Mouse (Mus musculus): ENCODE results near the gene V1ra8.
"Not testable (repeated sequence)": the region's sequence is repeated elsewhere in the genome, so short reads cannot be mapped to it uniquely, and the experiment has no call there.

V1ra8 gene

GRCm38 (mm10) chr6:90202493-90202892, at the start of gene V1ra8:
Gene V1ra8, plus strand, starts transcription at chr6:90202793.
- DNase-seq (ENCODE audit: low spot score), result not testable (repeated sequence)

GRCm38 (mm10) chr6:90160139-90160538, 42.5 kb upstream of the V1ra8 start:
- DNase-seq (ENCODE audit: low spot score), result no peak

- DNase-seq (ENCODE audit: low spot score), result no peak
These were observed 28.1 kb upstream of the V1ra8 start, which contains the start of gene Vmn1r52 for GRCm38 (mm10) chr6:90174508-90174907. Gene Vmn1r52, plus strand, starts transcription at chr6:90174808.

GRCm38 (mm10) chr6:90224338-90224737, 21.7 kb downstream of the V1ra8 start, which contains the start of gene Vmn1r53:
Gene Vmn1r53, minus strand, starts transcription at chr6:90224438.
- DNase-seq (ENCODE audit: low spot score), result no peak

- DNase-seq (ENCODE audit: low spot score), result not testable (repeated sequence)
These were observed 29.5 kb downstream of the V1ra8 start for GRCm38 (mm10) chr6:90232114-90232513.

GRCm38 (mm10) chr6:90232681-90233080, 30.1 kb downstream of the V1ra8 start:
- no peak for DNase-seq (ENCODE audit: low spot score)

GRCm38 (mm10) chr6:90244019-90244418, 41.4 kb downstream of the V1ra8 start:
- no peak for DNase-seq (ENCODE audit: low spot score)

GRCm38 (mm10) chr6:90246000-90246399, 43.4 kb downstream of the V1ra8 start, which contains the start of gene Vmn1r54:
Gene Vmn1r54, plus strand, starts transcription at chr6:90246300.
- DNase-seq (ENCODE audit: low spot score), result no peak
